Mouse (Mus musculus) c-Kit-positive CD71-positive TER-119-positive erythroid progenitor cells, embryonic 14.5 days (primary cell): ENCODE results near the gene Rhob.

Source experiments
- DNase-seq: peaks from one replicate; pipeline ENCODE4 v3.0.0-alpha.2; 2013; ENCODE audit warnings: low spot score

Gene Rhob

DNA sequence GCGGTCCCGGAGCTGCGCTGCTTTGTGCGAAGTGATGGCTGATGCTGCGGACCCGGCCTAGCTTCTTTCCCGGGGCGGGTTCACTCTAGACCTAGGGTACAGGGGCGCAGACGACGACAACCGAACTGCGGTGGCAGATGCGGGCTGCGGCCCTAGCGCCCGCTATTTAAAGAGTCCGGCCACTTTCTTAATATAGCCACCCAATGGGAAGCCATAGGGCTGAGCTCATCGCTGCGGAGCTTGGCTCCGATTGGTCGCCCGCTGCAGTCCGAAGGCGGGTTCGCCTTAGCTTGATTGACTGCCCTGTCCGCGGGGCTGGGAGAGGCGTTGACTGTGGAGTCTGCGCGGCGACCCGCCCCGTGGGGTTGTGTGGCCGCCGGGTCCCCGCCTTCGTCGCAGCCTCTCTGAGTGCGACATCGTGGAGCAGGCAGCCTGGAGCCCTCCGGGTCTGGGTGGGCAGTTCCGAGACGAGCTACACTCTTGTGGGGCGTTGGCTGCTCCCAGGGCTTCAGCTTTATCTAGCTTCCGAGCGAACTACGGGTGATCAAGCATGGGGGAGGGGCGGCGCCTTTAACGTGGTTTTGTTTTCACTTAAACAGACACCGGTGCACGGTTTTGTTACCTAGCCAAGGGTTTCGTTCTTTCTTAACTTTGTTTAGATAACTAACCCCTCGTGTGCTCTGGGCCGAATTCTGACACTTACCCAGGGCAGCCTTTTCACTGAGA lies at the start of gene Rhob:
Gene Rhob (minus strand): TSS at position 139 of the 726 bp plus-strand sequence.
- peak; percentile 74 for DNase-seq

DNA sequence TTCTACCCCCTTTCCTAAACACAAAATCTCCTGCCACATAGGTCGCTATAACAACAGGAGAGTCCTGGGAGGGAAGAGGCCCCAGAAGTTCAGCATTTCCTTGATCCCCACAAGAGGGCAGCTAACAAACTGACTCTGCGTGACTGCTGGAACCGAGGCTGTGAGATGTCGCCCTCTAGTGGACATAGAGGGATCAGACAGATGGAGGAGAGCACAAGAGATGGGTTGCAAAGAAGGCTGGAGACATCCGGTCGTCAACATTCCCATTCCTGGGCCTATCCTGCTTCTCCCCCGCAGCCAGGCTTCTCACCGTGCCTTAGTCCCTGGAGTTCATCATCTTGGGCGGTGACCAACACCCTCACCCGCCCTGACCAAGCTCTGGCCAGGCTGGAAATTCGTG lies 47.5 kb upstream of the Rhob start:
- DNase-seq = peak; percentile 65

DNA sequence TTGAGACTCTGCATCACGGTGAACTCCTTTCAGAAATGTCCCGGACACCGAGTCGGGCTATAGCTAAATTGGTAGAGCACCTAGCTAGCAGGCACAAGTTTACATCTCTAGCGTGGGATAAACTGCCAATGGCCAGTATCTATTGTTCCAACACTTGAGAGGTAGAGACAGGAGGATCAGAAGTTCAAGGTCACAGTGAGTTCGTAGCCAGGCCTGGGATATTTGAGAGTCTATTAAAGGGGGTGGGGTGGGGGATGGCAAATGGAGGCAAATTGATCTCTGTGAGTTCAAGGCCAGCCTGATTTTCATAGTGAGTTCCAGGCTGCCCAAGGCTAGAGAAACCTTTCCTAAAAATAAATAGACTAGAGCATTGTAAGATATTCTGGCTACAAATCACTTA lies 47.0 kb upstream of the Rhob start:
- DNase-seq = no peak

DNA sequence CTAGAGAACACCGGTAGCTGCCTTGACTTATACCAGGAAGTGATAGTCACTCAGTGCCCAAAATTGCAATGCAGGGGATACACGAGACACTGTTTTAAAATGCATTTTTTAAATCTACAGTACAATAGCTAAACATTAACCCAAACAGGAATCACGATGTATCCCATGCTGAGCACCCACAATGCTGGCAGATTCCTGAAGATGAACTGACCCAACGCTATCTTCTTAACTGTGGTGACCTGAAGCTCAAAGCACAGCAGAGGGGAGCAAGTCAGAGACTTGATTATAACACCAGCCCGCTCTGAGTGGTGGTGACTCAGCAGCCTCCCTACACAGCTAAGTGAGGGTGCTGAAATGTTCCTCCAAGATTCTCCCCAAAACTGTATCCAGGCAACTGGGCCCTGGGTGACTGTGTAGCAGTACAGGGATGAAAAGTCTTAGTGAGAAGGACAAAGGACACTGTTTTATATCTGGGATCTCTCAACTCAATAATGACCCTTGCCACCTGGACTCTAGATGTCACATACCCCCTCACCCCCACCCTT lies 45.3 kb upstream of the Rhob start:
- DNase-seq = no peak

DNA sequence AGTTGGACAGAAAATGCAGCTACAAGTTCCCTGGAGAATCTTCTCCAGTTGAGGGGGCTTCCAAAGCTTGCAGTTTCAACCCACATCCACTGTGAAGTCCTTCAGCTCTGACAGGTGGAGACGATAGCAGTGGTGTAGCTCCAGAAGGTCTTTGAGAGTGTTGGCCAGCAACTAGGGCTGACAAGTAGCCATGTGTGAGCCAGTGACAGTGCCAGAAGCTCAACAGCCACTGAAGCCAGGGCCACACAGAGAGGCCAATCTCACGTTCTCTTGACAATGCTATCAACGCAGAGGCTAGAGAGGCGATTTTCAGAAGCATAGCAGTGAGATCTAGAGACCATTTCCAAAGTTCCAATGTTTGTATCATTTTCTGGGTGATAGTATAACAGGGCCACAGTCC lies 42.6 kb upstream of the Rhob start:
- DNase-seq = no peak

DNA sequence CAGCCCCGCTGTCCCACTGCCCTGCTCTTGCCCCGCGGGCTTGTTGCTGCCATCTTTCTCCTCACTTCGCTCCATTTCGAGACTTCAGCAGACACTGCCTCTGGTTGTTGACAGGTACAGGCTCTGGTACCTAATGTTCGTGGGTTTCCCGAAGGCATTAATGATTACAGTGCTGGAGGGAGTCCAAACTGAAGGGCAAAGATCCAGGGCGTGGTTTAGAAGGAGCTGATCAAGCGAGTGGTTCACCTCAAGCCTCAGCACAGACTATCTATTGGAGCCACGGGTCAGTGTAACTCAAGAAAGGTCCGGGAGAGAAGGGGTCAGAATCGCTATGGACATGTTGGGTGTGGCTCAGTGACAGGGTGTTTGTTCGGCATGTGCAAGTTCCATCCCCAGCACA lies 39.7 kb upstream of the Rhob start:
- no peak for DNase-seq

DNA sequence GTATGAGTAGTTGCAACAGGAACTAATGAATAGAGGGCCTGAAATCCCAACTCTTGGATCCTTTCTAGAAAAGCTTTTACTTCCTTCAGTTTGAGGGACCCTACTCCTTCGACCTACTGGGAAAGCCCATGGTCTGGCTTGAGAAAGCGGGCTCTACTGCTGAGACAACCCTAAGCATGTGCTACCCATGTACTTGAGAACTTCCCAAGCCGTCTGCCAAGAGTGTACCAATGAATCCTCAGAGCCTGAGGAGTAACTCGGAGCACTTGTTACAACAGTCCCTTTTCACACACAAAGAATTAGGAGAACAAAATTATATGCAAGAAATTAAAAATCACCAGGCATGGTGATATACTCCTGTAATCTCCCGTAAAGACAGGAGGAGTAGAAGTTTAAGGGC lies 37.5 kb upstream of the Rhob start:
- DNase-seq = no peak

DNA sequence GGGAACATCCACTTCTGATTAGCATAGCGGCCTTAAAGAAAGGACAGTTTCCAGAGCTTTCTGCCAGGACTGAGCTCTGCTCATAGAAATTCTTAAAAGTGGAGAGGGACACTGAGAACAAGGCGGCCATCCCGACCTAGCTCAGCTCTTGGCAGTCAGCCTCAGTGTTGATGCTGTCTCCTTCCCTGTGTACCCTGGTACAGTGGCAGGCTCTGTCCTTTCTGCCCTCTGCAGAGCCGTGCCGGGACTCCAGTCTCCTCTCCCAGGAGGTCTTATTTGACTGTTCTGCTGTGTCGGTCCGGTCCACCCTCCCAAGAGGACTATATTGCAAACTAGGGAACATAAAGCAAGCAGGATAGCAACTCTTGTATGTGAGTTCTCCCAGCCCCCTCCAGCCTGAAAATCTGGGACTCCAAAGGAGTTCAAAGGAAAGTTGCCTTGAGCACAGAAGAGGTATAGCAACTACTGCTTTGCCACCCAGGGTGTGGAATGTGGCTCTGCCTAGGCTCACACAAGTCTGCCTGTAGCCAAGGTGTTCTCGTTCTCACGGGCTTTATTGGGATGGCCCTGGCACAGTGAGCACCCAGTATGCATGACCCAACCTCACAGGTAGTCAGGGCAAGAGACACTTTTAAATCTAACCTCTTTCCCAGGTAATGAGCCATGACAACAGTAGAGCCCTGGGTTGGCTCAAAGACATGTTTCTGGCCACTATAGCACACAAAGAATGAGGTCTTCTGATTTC lies 36.6 kb upstream of the Rhob start:
- DNase-seq = no peak

DNA sequence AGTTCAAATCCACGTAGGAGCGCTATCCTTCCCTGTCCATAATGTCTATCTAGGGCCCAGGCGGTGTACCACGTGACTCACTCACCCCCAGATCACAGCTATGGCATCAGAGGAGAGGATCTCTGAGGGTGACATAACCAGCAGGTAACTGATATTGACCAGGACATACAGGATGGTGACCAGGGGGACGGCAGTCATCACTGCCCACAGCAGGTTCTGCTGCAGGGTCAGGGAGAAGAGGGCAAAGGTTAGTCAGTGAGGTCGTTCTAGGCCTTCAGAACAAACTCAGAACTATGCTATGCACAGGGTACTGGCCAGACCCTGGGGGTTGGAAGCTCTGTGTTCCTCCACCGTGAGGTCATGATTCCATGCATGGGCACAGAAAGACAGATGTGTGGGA lies 35.8 kb upstream of the Rhob start:
- DNase-seq = no peak

DNA sequence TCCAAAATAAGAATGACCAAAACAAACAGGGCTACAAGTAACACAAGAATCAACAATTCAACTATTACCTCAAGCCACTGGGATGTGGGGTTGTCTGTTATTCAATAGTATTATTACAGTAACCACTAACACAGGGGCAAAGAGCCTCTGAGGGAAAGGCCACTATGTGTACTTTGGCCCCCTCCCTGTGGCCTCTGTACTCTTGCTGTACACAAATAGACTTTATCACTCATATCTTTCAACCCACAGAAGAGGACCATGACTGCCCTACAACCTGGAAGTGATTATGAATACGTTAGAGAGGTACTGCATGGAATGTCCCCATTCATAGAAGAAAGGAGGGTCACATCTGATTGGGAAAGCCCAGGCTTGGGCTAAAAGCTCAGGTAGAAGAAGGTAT lies 35.1 kb upstream of the Rhob start:
- no peak for DNase-seq

DNA sequence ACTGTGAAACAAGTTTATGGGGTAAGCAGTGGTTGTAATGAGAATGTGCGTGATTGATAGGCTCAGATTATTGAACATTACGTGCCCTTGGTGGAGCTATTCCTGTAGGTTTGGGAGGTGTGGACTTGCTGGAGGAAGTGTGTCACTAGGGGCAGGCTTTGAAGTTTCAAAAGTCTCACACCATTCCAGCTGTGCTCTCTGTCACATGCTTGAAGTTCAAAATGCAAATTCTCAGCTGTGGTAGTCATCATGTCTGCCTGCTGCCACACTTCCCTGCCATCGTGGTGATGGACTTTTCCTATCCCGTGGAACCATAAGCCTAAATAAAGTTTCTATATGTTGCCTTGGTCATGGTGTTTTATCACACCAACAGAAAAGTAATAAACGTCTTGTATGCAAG lies 28.0 kb upstream of the Rhob start:
- no peak for DNase-seq

DNA sequence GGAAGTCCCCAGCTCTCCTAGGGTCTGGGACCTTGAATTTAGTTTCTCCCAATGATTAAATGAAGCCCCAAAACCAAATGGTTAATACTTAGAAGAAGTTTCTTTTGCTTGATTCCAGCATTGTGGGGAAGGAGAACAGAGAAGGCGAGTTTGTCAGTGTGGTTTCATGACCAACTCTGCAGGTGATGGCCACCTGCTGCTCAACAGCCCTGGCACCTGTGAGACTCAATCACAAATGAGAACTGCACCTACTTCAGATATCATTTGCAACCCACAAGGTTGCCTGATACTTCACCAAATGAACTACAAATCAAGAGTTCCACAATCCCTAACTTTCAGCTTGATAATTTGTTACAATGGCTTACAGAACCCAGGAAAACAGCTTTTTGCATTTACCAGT lies 27.4 kb upstream of the Rhob start:
- DNase-seq = no peak

DNA sequence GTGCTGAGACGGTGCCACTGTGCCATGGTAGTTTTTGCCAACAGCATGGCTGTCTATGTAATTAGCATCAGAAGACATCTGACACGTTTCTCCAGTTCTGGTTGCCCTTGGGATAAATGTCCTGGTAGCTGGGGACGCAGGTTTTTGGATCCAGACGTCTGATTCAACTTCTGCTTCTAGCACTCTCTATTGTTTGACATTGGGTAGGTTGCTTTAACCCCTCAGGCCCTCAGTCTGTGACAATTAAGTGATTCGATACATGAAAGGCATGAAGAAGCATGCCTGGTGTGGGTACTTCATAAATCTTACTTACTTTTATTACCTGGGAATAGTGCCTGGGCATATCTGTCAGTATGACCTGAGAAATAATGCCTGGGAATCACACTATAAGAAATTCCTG lies 24.3 kb upstream of the Rhob start:
- DNase-seq = no peak

DNA sequence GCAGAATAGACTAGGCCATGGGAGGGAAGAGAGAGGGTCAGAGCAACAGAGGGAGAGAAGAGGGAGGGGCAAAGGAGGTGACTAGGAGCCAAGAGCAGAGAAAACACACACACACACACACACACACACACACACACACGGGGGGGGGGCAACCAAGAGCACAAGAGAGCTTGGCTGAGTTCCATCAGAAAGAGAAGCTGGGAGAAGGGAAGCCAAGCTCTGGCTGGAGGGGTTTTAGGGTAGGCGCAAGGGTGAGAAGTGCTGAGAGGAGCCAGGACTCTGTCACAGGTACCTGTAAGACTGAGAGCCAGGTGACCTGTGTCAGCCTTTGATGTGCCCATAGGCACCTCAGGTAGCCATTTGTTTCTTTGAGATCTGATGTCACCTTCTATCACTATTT lies 22.9 kb upstream of the Rhob start:
- DNase-seq = no peak

DNA sequence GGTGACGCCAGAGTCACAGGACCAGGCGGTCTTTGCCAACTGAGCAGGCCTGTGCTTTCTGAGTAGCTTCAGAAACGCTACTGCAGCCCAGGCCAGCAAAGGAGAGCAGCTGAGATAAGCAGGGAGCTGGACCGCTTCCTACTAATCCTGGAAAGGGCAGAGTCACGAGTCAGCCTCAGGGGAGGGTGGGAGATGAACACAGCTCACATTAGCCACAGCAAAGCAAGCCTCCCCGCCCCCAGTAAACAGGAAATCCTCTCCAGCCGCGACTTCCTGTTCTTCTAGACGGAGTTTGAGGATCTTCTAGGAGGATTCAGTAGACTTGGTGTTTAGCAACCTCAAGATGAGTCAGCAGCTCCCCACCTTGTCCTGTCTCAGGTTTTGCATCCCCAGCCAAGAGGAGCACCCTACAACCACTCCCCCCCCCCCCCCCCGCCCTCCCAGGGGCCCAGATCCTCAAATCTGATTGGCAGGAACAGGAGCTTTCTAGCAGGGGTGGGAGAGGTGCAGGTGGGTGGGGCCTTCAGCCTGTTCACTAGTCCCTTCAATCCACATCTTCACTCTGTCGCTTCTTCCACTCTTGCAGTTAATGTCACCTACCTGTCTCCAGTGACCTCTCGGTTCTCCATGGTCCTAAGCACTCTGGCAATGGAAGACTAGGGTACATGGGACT lies 21.7 kb upstream of the Rhob start:
- no peak for DNase-seq

DNA sequence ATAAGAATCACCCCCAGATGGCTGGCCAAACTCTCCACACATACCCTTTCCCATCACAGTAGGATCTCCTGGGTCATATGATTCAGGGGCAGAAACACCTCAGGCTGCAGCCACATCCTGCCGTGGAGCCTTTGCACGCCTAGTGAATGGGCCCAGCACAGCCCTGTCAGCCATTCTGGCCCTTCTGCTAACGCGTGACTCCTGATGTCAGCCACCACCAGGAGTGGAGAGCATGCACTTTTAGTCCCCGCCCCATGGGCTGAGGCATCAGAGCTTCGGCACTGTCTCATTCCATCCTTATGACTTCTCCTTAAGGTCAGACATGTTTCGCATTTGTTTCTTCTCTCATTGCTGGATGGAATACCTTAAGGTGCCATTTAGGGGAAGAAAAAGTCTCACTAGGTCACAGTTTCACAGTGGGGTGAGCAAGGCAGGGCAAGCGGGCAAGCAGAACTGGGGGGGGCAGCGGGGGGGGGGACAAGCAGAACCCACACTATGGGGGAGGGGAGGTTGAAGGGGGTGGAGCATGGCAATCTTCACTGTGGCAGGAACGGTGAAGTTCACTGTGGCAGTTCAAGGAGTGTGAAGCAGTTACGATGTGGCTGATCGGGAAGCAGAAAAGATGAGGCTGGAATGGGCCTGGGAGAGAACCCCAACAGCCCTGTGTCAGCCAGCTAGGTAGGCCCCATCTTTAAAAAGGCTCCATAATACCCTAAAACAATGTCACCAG lies 19.8 kb upstream of the Rhob start:
- DNase-seq = no peak

DNA sequence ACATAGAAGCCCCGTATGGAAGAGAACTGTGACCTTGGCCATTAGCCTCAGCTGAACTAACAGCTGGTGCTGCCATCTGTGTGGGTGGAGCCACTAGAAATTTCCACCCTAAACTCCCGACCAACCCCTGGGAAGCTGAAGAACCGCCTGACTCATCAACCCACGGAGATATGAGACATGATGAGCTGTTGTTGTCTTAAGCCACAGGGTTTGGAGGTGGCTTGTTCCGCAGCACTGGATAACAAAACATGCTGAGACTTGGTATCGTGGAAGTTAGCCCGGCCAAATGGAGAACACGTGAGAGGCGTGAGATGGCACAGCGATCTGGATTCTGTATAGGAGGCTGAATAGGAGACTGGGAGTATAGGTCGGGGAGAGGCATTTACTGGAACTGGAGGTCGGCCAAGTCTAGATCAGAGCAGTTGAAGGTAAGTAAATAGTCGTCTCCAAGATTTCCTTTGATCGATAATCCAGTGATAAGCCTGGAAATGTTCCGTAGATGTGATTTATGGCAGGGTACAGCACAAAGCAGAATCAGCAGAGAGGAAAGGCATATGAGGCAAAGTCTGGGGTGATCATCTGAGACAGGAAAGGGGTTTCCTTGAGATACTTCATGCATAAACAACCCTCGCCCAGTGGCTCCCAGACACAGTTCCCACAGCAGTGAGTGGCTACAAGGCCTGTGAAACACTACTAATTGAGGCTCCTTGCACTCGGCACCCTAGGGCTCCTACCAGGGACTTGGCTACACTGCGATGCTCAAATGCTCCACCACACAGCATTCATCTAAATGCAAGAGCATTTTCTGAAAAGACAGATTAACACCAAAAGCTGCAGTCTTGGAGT lies 11.5 kb upstream of the Rhob start:
- no peak for DNase-seq

DNA sequence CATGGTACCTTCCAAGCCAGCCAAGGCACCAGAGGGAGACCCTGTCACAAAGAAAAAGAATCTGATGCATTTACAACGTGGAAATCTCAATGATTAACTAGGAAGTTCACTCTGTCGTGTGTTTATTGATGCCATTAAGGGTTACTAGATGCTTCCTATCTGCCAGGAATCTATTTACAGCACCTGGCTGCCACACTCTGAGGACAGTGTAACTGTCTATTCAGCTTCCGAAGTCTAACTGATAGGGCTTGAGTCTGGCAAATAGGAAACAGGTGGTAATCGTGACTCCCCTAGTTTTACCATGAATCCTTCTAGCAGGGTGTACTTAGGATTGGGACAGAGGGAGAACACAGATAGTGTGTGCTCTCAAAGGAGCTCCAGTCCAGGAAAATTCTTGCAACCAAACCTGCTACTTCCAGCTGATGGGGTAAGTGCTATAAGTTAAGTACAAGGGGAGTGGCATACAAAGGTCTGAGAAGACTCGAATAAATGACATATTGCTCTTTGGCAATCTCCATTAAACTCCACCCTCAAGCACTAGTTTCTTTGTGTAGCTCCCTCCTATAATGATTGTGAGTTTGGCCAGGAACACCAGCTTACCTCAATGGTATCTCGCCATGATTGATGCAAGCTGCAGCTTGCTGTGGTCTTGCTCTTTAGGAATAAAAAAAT lies 10.6 kb upstream of the Rhob start:
- DNase-seq = no peak

DNA sequence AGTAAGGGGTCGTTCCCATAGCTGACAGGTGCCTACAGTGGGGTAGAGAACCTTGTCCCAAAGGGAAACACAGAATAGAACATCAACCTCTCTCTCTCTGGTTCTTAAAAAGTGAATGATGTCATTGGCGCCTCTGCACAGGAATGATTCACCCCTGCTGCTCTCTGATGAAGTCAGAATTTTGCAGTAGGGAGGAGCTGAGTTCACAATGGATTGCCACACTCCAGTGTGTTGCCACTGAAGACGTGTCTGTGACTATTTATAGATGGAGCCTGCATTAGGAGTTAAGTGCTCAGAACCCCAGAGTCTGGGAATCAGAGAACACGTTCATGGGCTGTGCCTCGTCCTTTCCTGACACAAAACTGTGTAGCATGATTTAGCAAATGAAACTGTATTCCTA lies 9.9 kb upstream of the Rhob start:
- DNase-seq = no peak

DNA sequence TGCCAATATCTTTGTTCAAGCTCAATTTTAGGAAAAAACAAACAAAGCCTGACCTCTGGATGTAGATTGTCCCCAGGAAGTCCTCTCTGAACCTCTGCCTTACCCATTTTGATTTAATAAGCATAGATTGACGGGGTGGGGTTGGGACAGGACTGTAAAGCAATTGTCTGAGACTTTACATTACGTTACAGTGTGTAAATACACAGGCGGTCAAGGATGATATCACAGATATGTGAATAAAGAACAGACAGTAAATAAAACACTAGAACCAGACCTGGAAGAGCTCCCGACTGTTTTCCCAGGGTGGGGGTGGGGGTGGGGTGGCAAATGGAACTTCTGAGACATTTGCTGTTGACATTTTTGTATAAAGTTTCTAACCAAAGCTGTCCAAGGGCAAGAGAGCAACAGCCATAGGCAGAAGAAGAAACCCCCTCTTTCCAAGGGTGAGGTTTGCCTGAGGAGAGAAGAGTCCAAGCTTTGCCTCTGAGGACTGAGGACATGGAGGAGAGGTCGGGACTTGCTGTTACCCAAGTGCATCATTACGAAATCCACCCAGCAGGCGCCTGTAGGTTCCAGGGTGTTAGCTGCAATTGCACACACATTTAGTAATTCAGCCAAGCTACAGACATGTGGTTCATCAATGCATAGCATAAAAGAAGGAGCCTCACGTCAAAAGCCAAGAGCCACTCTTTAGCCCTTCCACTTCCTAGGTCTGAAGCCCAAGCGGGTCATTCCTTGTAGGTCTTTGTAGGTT lies 7.3 kb upstream of the Rhob start:
- DNase-seq = no peak
